Mouse (Mus musculus) gastrocnemius, postnatal 25 days (tissue): Measurements from ENCODE around the gene Dnah9. TPM values are rescaled to one million over a fixed set of nuclear protein-coding genes. Genes with fewer than 3 reads are reported as not detected.

ENCODE experiments used
- DNase-seq: peaks from one replicate; pipeline ENCODE4 v3.0.0; 2022
- total RNA-seq, 2 experiments: library from RNA; stranded (reverse); gene quantifications; 1 replicate in 1 of 2; 2 replicates in 1 of 2; pipeline ENCODE4 v1.2.3; 2021

Dnah9 gene
- total RNA-seq, 2 experiments from 2014 or later, result not detected

DNA sequence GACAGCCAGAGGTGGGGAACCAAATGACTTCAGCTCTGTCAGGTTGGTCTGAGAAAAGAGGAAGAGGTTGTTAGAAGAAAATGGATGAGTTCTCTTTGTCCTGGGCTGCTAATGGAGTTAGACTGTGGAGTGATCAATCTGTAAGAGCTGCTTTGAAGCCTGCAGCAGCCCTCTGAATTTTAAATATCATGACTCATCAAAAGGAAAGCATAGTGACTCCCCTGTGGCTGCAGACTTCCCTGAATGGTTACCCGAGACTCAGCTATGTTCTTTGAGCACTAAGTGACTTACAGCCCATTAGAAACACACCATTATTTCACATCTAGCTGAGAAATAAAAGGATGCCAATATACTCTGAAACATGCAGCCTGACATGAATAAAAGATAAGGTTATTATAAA, 240.4 kb downstream of the Dnah9 start:
- DNase-seq, result no peak

DNA sequence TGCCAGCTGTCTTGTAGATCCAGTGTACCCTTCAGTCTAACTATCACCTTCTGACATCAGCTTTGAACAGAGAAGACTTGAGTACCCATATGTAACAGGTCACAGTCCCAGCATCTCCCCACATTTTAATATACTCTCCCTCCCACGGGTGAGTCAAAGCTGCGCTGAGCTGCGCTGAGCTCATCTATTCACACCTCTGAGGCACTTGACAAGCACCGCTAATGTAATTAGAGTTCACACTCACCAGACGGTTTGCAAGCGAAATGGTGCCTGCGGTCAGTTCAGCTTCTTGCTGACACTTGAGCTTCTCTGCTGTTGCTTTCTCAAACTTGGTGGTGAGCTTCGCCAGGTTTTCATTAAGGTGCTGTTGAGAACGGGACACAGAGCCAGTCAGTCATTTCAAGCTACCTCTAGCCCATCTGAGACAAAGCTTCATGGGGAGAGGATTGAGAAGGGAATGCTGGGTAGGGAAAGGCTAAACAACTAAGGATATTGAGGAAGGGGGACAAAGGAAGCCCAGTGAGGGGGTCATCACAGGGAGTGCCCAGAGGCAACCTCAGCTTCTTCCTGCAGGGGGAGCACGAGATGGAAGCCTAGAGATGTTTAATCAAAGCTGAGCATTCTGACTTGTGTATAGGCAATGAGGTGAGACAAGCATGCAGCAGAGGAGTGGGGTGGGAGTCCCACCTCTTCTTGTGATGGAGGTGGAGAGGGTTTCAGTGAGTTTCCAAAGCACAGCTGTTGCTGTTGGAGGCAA, 249.7 kb downstream of the Dnah9 start:
- DNase-seq, result no peak

DNA sequence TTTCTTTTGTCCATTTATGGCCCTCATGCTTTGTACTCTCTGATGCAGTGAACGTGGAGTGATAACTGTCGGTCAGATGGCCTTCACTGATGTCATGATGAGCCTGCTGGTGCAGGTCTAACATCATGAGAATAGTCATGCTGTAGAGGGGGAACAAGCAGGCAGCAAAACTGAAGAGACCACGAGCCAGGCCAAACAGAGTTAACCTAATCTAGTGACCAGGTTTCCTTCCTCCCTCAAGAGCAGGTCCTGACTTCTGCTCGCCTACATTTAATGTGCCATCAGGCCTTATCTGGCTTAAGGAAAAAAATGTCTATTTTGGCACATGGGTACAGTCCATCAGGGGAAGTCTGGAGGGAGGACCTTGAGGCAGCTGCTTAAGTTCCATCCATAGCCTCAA, 259.2 kb downstream of the Dnah9 start:
- no peak for DNase-seq

DNA sequence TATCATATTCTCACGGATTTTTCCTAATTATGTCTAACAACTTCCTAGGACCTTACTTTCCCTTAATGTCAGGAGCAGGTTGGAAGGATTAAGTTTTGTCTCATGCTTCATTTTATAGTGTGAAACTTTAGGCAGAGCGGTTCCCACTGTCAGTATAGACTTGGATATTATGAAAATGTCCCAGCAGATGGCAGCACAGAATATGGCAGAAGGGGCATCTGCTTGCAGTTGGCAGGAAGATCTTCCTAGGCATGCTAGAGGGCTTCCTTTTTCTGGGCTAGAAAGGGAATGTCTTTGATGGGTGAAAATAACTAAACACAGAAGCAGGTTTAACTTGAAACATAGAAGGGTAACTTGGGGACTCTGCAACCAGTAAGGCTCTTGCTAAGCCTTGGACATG, 262.9 kb downstream of the Dnah9 start:
- no peak for DNase-seq

DNA sequence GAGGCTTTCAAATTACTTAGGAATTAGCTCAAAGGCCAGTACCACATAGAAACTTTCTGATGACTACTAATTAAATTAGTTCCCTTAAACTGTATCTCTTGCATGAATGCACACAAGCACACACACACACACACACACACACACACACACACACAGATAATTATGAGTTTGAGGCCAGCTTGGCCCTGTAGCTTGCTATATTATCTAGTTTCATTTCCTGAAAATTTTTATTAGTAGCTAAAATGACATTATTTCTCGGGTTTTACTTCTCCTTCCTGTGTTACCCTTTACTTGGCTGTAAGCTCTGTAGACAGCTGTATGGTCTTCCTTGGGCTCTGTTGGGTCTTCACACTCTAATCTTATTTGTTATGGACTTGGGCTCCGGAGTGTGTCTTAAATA, 264.4 kb downstream of the Dnah9 start:
- DNase-seq, result no peak

DNA sequence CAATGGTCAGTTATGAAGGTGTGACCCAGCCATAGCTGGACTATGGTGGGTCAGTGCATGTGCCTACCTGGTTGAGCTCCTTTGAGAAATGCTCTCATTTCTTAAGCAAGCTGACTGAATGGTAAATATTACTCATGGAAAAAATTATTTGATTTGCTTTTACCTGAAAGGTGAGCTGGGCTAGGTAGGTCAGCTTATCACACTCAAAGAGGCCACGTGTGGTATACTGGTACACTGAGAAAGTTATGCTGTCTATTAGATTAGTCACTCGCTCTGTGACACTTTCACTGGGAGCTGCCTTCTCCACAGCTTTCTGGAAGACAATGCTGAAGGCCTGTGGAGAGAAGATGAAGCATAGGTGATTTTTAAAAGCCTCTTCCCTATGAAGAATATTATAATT, 286.9 kb downstream of the Dnah9 start:
- DNase-seq, result no peak

DNA sequence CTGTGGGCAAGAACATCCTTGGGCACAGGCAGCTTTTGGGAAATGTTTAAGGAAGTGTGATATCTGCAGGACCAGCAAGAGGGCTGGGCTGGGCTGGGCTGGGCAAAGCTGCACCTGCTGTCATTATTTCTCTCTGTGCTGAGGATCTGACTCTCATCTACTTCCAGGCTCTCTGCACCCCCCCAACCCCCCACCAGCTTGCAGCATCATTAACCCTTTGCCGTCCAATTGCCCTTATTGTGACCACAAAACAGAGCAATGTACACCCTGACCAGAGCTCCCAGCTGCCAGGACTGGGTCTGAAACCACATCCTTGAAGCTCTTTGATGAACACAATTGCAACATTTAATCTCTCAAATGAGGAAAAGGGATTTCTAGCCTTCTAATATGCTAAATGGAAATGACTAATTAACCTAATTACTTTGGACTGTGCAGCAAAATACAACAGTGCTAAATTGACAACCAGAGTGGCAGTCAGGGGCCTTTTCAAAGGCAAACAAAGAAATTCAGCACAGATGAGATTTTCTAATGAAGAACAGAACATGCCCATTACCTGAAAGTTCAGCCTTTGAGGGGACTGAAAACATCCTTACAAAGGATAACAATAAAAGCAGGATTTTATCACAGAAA, 291.1 kb downstream of the Dnah9 start:
- no peak for DNase-seq

DNA sequence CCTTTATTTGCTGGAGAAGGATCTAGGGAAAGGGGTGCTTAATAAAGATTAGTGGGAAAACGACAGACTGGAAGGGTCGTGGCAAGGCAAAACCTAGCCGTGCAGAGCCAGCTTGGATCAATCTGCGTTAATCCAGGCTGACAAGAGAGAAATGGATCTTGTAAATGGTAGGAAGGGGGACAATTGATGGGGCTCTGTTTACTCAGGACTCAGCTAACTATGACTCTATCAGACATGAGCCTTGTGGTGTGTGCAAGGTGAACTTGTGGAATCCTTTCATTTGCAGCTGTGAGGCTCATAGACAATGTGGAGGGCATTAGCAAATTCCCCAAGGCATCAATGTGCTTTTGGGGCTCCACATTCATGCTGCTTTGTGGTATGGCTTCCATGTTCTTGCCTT, 306.9 kb downstream of the Dnah9 start:
- DNase-seq, result no peak

DNA sequence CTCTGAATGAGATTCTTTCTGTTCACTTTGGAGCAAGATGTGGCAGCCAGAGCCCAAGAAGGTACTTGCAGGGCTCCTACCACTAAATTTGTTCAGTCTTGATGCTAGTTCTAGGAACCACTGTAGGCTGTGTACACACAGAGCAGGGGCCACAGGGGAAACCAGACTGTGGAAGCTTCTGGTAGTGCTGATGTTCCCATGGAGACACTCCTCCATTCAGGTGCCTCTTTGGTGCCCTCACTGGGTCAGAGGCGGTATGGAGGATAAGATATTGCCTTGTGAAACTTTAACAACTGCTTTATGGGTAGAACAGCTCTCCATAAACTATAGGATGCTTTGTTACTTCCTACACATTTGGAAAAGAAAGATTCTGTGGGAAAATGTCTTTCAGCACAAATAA, 316.3 kb downstream of the Dnah9 start:
- DNase-seq, result no peak

DNA sequence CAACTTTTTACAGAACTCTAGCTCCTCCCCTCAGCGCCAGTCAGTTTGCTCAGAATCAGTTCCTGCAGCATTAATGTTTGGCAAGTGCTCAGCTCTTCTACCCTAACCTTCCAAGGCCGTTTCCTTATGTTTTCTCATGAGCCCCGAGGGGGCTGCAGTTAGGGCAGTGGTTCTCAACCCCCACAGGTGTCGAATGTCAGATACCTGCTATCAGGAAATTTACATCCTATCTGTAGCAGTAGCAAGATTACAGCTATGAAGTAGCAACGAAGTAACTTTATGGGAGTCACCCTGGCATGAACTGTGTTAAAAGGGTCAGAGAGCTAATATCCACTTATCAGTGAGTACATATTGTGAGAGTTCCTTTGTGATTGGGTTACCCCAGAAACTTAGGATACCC, 321.9 kb downstream of the Dnah9 start:
- DNase-seq, result no peak

DNA sequence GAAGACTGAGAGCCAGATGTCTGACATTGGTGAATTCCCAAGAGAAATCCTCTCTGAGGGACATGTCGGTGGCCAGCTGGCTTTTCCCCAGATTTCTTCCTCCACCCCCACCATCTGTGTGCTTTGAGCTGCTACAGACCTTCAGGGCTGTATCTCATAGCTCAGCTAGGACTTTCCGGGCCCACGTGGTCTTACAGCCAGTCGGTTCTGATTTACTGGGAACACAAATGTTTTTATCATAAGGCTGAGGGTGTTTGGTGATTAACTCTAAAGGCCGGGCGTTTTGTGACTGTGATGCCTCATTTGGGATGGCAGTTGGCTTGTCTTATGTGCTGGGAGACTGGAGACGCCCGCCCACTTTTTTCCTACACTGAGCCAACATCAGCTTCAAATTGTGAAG, 329.4 kb downstream of the Dnah9 start:
- DNase-seq, result peak; percentile 8

DNA sequence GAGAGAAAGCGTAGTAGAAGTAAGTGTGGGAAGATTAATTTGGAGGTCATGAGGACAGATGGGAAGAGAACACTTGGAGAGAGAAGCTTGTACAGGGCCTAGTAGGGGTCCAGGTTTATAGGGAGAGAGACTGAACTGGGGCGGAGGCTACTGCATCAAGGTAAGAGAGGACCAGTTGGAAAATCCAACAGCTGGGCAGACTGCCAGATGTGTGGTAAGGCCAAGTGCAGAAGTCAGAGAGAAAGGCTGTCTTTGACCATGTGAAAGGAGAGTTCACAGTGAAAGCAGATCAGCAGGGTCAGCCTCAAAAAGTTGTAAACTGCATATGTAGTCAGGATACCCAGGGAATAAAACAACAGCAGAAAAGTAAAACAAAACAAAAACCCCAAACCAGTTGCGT, 343.8 kb downstream of the Dnah9 start:
- no peak for DNase-seq

DNA sequence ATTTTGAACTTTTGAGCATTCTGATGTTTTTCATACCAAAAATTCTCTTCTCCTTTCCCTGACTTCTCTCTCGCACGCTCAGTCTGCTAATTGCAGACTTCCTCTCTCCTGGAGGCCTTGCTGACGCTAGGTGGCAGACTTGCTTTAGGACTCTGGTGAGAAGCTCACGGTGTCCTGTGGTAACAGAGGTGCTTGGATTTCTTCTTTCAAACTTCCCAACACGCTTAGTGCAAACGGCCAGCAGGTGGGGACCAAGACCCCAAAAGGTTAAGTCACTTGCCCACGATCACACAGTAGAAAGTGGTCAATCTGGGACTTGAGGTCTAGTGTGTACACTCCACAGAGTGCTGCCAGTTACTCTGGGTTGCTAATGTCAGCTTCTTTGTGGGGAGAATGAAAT, 347.5 kb downstream of the Dnah9 start:
- peak; percentile 17 for DNase-seq

DNA sequence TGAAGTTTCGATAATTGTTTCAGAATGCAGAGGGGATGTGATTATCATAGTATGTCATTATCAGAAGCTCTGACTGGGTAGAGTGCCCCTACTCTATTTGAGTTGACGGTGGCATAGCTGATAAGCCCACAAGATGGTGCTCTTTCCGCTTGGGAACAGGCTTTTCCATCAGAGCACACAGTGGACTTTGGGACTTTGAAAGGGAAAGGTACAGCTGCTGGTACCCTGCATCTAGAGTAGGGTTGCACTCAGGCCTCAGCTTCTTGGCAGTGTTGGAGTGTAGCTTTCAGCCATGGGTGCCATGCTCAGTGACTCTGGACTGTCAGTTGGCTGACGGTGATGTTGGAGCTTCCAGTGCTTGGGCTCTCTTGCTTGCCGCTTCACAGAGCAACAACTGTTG, 348.1 kb downstream of the Dnah9 start:
- no peak for DNase-seq

DNA sequence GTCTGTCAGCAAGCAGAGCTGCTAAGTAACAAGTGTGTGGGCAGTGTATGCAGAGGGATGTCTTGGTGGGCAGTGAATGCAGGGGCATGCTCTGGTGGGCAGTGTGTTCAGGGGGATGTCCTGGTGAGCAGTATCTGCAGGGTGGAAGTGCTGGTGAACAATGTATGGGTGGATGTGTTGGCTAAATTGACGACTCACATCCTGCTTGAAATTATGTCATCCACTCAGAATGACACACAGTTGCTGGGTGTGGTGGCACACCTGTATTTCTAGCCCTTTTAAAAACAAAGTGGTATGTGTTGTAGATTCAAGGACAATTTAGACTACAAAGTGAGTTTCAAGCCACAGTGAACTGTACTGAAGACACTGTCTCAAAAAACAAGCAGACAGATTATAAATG, 350.2 kb downstream of the Dnah9 start:
- no peak for DNase-seq

DNA sequence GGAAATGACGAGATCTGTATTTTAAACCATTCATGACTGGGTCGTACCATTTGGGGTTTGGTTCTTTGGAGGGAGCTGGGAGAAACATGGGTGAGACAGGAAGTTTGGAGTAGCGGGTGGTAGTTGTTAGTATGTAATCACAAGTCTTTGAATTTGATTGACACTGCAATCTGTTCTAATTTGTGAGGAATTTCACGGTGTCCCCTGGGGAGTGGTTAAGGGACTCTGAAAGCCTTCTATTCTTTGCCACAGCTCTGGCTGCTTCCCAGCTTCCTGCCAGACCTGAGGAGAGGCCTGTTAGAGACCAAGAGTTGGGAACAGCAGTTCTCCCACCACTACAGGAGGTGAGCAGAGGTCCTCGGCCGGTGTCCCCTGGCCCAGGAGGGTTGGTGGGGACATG, 352.1 kb downstream of the Dnah9 start:
- DNase-seq, result no peak

DNA sequence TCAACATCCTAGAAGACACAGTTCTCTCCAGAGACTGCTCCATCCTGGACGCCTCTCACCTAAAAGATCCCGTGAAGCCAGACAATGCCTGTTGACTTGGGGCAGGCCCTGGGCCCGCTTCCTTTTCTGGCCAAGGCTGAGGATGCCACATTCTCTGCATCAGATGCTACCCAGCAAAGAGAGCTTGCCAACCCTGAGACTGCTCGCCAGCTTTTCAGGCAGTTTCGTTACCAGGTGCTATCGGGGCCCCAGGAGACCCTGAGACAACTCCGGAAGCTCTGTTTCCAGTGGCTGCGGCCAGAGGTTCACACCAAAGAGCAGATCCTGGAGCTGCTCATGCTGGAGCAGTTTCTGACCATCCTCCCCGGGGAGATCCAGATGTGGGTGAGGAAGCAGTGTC, 354.0 kb downstream of the Dnah9 start:
- DNase-seq, result no peak

DNA sequence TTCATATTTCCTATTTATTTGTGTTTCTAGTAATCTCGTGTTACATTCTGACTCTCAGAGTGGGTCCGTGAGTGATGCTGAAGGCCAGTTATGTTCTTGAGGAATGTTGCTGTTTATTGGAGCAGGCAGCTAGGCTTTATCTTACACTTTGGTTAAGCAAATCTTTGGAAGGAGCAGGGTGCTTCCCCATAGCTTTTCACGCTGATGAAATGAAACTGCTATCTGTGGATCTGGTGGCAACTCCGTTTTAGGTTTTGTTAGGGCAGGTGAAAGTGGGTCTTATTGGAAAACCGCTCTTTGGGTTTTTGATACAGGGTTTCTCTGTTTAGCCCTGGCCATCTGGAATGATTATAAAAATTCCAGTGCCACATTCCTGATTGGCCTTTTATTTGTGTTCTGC, 356.3 kb downstream of the Dnah9 start:
- DNase-seq, result no peak

DNA sequence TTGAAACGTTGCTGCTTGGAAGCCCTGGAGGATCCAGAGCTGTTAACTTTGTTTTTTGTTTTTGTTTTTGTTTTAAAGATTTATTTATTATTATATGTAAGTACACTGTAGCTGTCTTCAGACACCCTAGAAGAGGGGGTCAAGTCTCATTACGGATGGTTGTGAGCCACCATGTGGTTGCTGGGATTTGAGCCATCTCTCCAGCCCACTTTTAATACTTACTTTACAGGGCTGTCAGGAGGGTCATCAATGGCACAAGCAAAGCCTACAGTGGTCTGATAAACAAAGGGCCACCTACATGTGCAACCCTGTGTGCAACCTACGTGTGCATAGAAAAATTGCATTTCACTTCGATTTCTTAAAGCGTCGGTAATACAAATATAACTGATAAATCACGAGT, 360.8 kb downstream of the Dnah9 start:
- DNase-seq, result no peak

DNA sequence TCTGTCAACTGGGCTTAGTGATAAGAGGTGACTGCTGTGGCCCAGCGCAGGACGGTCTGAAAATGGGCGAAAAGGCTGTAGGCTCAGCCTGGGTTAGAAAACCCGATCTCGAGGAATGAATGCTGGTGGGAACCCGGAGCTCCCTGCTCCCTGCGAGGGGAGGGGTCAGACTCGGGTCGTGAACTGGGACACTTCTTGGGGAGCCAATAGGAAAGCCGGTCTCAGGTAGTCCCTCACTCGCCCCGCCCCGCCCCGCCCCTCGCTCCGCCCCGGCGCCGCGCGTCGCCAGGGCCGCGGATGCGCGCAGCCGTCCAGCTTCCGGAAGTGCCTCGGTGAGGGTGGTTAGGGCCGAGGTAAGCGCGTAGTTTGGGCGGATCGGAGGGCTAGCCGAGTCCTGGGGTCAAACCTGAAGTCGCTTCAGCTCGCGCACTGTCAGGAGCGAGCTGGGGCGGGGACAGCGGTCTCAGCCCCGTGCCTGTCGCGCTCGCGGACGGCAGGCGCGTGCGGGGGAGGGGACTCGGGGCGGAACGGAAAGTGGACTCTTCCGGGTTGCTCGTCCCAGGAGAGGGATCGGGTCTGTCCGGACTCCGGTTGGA, 361.3 kb downstream of the Dnah9 start, which contains the start of gene Zkscan6:
TSS of gene Zkscan6 (plus strand) at position 267 of the 596 bp plus-strand sequence.
- peak; percentile 89 for DNase-seq

DNA sequence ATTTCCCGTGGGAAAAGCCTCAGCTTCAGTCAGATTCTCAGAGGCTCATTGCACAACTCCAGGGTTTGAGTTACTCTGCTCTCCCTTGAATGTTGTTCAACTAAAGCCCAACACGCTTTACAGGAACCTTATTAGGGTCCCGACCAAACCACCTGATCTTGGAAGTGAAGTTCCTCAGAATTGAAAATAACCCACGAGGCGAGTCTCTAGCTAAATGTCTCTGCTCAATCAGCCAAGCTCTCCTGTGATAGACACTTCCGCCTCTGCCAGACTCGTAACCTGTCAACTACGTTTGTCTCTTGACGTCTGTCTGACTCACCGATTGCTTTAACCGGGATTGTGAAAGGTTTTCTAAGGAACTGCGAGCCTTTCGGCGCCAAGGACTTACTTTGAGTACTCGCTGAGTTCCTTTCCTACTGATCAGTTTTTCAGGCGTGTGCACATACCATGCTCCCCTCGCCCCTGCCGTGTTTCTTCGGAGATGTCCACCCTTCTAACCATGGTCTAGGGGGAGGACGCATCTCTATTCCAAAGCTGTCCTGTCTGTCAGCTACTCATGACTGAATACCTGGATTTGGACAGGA, 361.9 kb downstream of the Dnah9 start:
- DNase-seq, result peak; percentile 8

DNA sequence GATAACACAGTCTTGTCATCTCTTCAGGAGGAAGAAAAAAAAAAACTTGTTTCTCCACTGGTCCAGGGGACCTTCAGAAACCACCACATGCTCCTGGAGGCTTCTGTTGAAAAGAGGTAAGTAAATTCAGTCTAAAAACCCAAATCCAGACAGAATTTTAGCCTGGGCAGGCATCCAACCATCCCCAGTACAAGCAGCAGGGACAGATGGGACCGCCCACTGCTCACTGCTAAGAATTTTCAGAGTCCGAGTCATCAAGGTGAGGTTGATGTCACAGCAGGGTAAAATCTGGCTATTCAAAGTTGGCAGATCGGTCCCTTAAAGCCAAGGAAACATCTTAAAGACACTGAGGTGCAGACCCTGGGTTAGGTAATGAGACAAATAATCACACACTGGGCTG, 366.5 kb downstream of the Dnah9 start:
- no peak for DNase-seq

DNA sequence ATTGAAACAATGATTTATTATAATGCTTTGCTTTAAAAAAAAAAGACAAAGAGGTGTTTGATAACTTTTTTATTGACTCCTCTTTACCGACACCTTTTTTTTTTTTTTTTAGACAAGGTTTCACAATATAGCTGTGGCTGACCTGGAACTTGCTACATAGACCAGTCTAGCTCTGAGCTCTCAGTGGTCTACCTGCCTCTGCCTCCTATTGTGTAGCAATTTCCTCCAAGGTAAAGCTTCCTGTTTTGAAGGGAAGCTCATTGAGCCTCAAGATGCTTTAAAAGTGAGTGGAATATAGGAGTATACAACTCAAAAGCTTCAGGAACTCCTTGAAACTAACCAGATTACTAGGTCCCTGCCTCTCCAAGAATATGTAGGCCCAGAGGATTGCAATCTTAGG, 372.5 kb downstream of the Dnah9 start:
- no peak for DNase-seq
